Mouse (Mus musculus) stomach, postnatal 0 days (tissue): ENCODE measurements around the gene Mgll.

ENCODE experiments used
- CTCF ChIP-seq: IDR thresholded peaks from 2 replicates; pipeline ENCODE4 v1.5.1; 2016; ENCODE audit warnings: antibody characterized with exemption, low read depth, mild to moderate bottlenecking, moderate library complexity
- EP300 ChIP-seq: optimal IDR thresholded peaks from 2 replicates; pipeline ENCODE3; 2016; ENCODE audit warnings: antibody characterized with exemption

- TF ChIP-seq CTCF (no peak), EP300 (peak; percentile 26)
Observed at GRCm38 (mm10) chr6:88786732-88787445, 62.7 kb downstream of the Mgll start.
